Mouse (Mus musculus) embryo, embryonic 10.5 days (tissue): Measurements from ENCODE around the gene Cpne7.
"Not testable (repeated sequence)": the region's sequence is repeated elsewhere in the genome, so short reads cannot be mapped to it uniquely, and the experiment has no call there.

ENCODE experiments used
- DNase-seq: peaks from one replicate; pipeline ENCODE4 v3.0.0-alpha.2; 2015; ENCODE audit warnings: low spot score

Cpne7 gene

GRCm38 (mm10) chr8:123117127-123117731, at the start of gene Cpne7:
Cpne7 (plus strand) TSS chr8:123117374.
- DNase-seq, result no peak

GRCm38 (mm10) chr8:123071176-123071575, 46.0 kb upstream of the Cpne7 start:
- DNase-seq, result no peak

GRCm38 (mm10) chr8:123077213-123077612, 40.0 kb upstream of the Cpne7 start:
- DNase-seq, result no peak

- DNase-seq, result no peak
Measured at GRCm38 (mm10) chr8:123082993-123083392, 34.2 kb upstream of the Cpne7 start.

GRCm38 (mm10) chr8:123083610-123084009, 33.6 kb upstream of the Cpne7 start:
- DNase-seq, result no peak

- no peak for DNase-seq
Measured at GRCm38 (mm10) chr8:123087289-123087688, 29.9 kb upstream of the Cpne7 start.

GRCm38 (mm10) chr8:123097216-123097615, 20.0 kb upstream of the Cpne7 start:
- no peak for DNase-seq

- no peak for DNase-seq
Measured at GRCm38 (mm10) chr8:123097786-123098584, 19.2 kb upstream of the Cpne7 start.

- DNase-seq, result no peak
Measured at GRCm38 (mm10) chr8:123100288-123100687, 16.9 kb upstream of the Cpne7 start.

- no peak for DNase-seq
Measured at GRCm38 (mm10) chr8:123101244-123101643, 15.9 kb upstream of the Cpne7 start.

- DNase-seq, result peak; percentile 98
Measured at GRCm38 (mm10) chr8:123101735-123102685, 15.2 kb upstream of the Cpne7 start, which contains the start of gene Rpl13. Rpl13 (plus strand) TSS chr8:123102350.

- not testable (repeated sequence) for DNase-seq
Measured at GRCm38 (mm10) chr8:123102855-123103254, 14.3 kb upstream of the Cpne7 start.

GRCm38 (mm10) chr8:123103285-123103684, 13.9 kb upstream of the Cpne7 start:
- DNase-seq, result no peak

GRCm38 (mm10) chr8:123104046-123104767, 13.0 kb upstream of the Cpne7 start:
- DNase-seq, result no peak

GRCm38 (mm10) chr8:123105553-123106326, 11.4 kb upstream of the Cpne7 start:
- peak; percentile 82 for DNase-seq

GRCm38 (mm10) chr8:123106531-123106930, 10.6 kb upstream of the Cpne7 start:
- peak; percentile 67 for DNase-seq

- no peak for DNase-seq
Measured at GRCm38 (mm10) chr8:123108010-123108409, 9.2 kb upstream of the Cpne7 start.

GRCm38 (mm10) chr8:123108953-123109352, 8.2 kb upstream of the Cpne7 start:
- DNase-seq, result no peak

GRCm38 (mm10) chr8:123110649-123111048, 6.5 kb upstream of the Cpne7 start:
- DNase-seq, result peak; percentile 81

- no peak for DNase-seq
Measured at GRCm38 (mm10) chr8:123112892-123113291, 4.3 kb upstream of the Cpne7 start.
